Mouse (Mus musculus): ENCODE data around the gene Gm10053.

Gm10053 gene

DNA sequence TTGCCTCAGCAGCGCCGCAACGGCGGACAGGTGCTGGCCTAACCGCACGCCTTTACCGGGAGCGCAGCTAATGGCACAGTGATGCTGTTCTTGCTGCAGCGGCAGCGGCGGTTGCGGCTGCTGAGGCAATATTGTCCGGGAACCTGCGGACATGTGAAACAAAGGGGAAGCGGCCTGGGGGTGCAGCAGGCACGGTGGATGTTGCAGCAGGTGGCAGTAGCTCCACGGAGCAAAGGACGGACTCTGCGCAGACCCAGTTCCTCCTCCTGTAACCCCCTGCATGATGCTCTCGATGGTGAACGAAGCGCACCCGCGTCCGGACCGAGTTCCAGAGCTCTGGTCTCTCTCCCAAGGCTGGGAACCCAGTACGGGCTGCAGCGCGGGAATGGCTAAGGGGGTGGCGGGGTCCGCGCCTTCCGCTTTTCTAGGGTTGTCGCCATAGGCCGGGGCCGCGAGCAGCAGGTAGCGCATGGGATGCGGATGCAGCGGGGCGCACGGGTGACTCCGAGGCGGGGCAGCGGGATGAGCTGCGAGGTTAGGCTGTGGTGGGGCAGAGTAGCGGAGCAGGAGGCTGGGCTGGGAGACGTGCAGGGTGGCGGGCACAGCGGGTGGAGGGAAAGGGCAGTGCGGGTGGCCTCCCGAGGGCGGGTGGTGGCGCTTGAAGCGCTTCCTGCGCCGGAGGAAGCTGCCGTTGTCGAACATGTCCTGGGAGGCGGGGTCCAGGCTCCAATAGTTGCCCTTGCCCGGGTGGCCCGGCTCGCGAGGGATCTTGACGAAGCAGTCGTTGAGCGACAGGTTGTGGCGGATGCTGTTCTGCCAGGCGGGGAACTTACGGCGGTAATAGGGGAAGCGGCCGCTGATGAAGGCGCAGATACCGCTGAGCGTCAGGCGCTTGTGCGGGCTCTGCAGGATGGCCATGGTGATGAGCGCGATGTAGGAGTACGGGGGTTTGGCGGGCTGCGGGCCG, 24.4 kb downstream of the Gm10053 start:
- DNase-seq, result no peak

DNA sequence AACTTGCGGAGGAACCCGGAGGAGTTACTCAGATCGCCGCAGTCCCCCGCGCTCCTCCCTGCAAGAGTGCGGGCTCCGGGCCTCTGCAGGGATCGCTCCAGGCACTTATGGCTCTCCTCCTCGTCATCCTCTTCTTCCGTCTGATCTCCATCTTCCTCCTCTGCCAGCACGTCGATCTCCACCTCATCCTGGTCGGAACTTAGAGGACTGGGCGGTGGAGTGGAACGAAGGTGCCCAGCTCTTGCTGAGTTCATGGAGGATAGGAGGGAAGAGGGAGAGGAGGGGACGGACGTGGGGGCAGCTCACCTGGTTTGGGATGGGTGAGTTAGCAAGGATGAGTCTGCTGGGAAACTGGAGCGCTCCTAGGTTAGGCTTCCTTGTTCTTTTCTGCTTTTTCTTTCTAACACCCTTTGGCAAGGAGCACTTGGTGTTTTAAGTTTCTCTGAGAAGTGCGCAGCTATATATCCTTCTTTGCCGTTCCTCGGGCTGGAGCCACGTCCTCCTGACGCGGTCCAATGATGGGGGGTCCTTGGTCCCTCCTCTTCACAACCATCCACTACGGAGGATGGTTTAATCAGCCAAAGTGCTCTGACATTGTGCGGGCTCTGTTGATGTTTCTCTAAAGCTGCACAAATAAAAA, 25.2 kb downstream of the Gm10053 start, which contains the start of gene Foxd4:
Foxd4 (minus strand) TSS at position 617 of the 640 bp plus-strand sequence.
- no peak for DNase-seq

DNA sequence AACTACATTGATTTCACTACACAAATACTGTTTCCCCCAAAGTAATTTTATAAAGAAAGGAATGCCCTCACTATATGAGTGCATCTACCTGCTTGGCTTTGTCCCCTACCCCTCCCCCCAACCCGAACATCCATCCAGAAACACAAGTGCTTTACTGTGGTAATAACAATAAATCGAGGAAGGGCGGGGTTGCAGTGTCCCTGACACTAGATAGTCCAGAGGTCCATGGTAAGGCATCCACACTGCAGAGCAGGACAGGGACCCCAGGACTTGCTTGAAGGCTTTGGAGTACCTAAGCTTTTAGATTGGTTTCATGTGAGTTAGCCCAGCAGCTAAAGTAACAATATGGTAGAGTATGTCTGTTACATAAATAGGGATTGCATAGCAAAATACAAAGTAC, 26.2 kb downstream of the Gm10053 start:
- no peak for DNase-seq

DNA sequence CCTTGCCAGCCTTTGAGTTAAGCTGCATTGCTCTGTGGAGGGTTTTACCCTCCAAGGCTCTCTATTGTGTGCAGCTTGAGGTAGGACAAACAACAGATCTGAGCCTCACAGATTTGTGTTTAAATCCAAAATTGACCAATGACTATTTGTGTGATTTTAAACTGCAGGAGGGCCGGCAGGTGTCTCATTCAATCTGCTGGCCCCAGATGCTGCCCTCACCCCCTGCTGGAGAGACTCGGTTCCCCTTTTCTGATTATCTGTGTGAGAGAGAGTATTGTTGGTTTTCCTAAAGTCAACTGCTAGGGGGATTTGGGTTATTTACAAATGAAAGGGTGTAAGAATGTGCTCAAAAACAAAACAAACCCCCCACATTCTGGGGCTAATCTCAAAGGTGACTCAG, 26.8 kb downstream of the Gm10053 start:
- no peak for DNase-seq

DNA sequence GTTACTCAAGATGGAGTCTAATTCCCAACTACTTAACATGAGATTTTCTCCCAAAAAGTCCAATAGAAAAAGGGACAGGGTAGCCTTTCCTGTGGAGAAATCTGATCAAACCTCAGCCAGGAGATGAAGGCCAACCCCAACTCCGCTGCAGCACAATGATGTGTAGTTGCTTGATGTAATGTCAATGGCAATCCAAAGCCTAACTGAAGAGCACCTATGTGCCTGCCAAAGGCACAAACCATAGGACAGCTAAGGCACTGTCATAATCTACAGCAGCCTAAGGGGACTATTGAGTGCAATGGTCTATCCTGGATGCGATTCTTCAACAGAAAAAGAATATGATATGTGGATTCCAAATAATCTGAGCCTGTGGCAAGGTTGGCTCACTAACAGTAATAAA, 27.3 kb downstream of the Gm10053 start:
- DNase-seq, result no peak

DNA sequence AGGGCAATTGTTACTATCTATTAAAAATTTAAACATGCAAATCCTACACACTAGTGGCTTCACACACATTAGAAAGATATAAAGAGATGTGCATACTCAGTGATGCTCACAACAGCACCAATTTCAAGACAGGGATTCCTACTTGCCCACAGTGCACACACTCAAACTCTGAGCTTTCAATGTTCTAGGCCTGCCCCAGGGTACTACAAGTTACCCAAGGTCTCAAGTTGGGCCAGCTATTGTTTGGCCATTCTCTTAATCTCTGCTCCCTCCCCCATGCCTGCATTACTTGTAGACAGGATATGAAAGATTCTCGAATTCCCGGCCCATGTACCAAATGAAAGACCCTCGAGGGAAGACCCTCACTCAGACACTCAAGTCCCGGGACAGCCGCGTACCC, 32.2 kb downstream of the Gm10053 start:
- no peak for DNase-seq

DNA sequence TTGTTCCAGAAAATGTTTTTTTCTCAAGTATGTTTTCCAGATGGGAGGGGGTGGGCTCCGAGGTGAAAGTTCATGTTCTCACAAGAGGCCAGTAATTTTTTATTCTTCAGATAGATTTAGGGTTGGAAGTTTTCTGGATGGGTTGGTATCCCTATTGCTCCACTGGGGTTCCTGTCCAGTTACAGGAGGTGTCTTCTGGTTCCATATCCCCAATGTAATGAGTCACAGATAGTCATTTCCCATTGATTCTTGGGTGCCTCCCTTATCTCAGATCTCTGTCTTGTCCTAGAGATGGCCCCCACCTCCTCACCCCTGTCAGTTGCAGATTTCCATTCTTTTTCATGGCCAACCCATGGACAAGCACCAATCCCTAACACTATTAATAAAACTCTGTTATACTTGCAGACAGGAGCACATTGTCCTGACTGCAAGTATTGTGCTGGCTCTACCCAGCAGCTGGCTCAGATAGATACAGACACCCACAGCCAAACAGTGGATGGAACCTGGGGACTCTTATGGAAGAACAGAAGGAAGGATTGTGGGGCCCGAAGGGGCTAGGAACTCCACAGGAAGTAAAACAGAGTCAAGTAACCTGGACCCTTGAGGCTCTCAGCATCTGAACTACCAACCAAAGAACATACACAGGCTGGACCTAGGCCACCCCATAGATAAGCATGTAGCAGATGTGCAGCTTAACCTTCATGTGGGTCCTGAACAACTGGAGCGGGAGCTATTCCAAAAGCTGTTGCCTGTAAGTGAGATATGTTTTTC, 33.1 kb downstream of the Gm10053 start:
- no peak for DNase-seq

DNA sequence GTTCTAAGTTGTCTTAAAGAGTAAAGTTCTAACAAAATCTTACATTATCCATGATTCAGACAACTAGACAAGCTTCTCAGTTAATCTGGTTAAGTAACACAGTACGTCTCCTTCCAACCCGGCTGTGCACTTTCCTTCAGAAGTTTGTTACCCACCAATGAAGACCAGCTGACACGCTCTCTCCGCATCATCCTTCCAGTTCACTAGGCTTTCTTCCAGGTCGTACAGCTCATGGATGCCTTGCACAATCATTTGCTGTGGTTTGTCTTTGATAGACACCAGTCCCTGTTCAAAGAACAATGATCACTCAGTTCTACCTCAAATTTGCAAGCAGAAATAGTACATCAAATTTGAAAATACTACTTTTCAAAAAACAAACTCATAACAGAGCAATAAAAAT, 45.4 kb downstream of the Gm10053 start:
- no peak for DNase-seq

Measured in cerebellum, postnatal 25 days (tissue).